Mouse (Mus musculus) hindbrain, postnatal 0 days (tissue): ENCODE results near the gene Kcnq1. TPM values are rescaled to one million over a fixed set of nuclear protein-coding genes. Genes with fewer than 3 reads are reported as not detected.

Source experiments
- ATAC-seq: fragments of 200-750 bp; cut with Nextera tagmentation; 2 replicates; pipeline ENCODE4 v1.8.0; 2017; ENCODE audit warnings: mild to moderate bottlenecking, moderate TSS enrichment, moderate library complexity
- DNase-seq: peaks from one replicate; pipeline ENCODE4 v3.0.0-alpha.2; 2015; ENCODE audit warnings: low spot score
- H3K27ac ChIP-seq: fragments of 300-500 bp; sonication (generic); 2 replicates; pipeline ENCODE4 v1.5.1; 2014; ENCODE audit warnings: mild to moderate bottlenecking
- H3K27me3 ChIP-seq: fragments of 300-500 bp; sonication (generic); 2 replicates; pipeline ENCODE4 v1.6.1; 2014; ENCODE audit warnings: low read length, mixed read lengths; ENCODE audit not compliant: insufficient read depth
- H3K36me3 ChIP-seq: fragments of 300-500 bp; sonication (generic); 2 replicates; pipeline ENCODE4 v1.6.1; 2014; ENCODE audit warnings: low read length, mixed read lengths; ENCODE audit not compliant: insufficient read depth
- H3K4me1 ChIP-seq: fragments of 300-500 bp; sonication (generic); 2 replicates; pipeline ENCODE4 v1.6.1; 2014; ENCODE audit warnings: antibody characterized with exemption, low read length, mixed read lengths; ENCODE audit not compliant: insufficient read depth
- H3K4me2 ChIP-seq: fragments of 300-500 bp; sonication (generic); 2 replicates; pipeline ENCODE4 v1.6.1; 2014; ENCODE audit warnings: low read depth, mild to moderate bottlenecking, low read length, moderate library complexity, mixed read lengths
- H3K4me3 ChIP-seq: fragments of 300-500 bp; sonication (generic); 2 replicates; pipeline ENCODE4 v1.5.1; 2014; ENCODE audit warnings: low read length
- H3K9ac ChIP-seq: fragments of 300-500 bp; sonication (generic); replicated peaks from 2 replicates; pipeline ENCODE4 v1.6.1; 2014; ENCODE audit warnings: mild to moderate bottlenecking, low read length, moderate library complexity, mixed read lengths
- H3K9me3 ChIP-seq: fragments of 300-500 bp; sonication (generic); 2 replicates; pipeline ENCODE4 v1.6.1; 2016; ENCODE audit warnings: low read length, mixed read lengths
- CTCF ChIP-seq: IDR thresholded peaks from 2 replicates; pipeline ENCODE4 v1.5.1; 2016; ENCODE audit warnings: antibody characterized with exemption, control low read depth, low read depth
- WGBS: fragments of 180-500 bp; shearing (Covaris S2); extraction: QIAGEN DNeasy Blood & Tissue Kit; methylation state at CpG from one replicate; pipeline ENCODE4 v1.1.7; 2014; 5-methylcytosine and 5-hydroxymethylcytosine counted together
- polyA plus RNA-seq: library from polyadenylated mRNA; unstranded; fragments of >200 nt; fragmentation: Nextera tagmentation; extraction: Ambion mirVana; gene quantifications from 2 replicates; pipeline ENCODE4 v1.2.1, GENCODE M21; 2015
- total RNA-seq: library from RNA; depleted of rRNA; stranded (reverse); fragments of >200 nt; gene quantifications from 2 replicates; pipeline ENCODE4 v1.2.3, GENCODE M21; 2014

The Kcnq1 gene
- total and polyA plus RNA-seq, 2 experiments from 2014 or later = 1.4 to 1.9 TPM

DNA sequence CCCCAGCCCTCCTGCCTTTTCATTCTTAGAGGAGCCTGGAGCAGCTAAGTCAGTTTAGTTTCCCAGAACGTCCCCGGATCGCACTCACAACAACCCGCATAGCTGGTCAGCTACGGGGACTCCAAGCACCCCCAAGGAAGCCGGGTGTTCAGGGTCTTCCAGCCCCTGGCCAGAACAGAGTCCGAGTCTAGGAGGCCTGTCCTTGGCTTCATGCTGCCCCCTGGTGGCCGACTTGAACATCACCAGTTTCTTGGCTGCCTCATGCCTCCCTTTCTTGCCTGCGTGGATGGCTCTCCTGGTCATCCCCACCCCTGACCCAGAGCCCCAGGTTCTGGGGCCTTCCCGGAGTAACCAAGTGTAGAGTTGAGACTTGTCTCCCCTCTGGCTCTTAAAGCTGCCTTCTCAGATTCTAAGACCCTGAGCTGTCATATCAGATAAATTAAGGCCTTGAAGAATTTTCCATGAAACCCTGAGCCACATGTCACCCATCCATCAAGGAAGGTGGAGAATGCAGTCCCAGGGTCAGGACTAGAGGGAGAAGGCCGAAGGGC lies 357.8 kb downstream of the Kcnq1 start:
- no peak overlapping the region for H3K27ac ChIP-seq
- peak; percentile 95 for TF ChIP-seq CTCF
- H3K4me2 ChIP-seq = no peak overlapping the region
- H3K4me3 ChIP-seq = no peak overlapping the region
- no peaks in the 10 kb centered on the region for H3K27me3 ChIP-seq
- peaks cover 6% of the 10 kb centered on the region; the same call in 1 of the 2 replicates for H3K9me3 ChIP-seq
- DNase-seq = peak; percentile 89
- no peaks in the 10 kb centered on the region for H3K36me3 ChIP-seq
- WGBS = 26% methylated on average over 11 of the region's 11 CpGs
- 0 out of 2 replicates have a peak, but pooled peaks have one; percentile 22 for ATAC-seq
- no peak overlapping the region for H3K9ac ChIP-seq
- no peaks in the 10 kb centered on the region for H3K4me1 ChIP-seq

DNA sequence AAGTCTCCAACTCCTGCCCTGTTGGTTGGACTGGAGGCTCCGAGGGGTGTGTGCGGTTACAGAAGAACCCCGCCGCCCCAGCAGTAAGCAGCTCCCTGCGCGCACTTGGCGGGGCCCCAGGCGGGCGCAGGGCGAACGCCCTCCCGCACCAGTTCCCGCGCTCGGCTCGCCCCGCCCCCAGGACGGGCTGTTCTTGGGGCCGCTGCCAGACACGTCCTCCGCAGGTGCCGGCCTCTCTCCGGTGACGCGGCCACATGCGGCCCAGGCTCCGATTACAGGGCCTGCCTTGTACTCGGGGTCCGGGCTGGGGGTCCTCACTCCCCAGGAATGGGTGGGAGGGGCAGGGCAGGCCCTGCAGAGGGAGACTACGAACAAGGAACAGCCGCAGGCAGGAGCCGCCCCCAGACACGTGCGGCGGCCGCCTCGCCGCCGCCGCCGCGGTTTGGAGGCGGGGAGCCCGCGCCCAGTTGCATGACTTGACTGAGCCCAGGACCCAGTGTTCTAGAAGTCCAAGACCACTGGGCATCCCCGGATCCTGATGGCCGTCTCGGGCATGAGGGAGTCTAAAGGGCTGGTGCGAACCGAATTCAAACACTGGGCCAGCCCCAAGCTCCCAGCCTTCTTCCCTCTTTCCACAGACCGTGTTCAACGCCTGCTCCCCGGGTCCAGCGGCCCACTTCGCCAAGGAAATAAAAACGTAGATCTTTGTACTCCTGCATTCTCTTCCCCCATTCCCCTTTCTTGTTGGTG lies 358.8 kb downstream of the Kcnq1 start:
- no peak overlapping the region for H3K27ac ChIP-seq
- H3K36me3 ChIP-seq = no peaks in the 10 kb centered on the region
- no peaks in the 10 kb centered on the region for H3K27me3 ChIP-seq
- no peak; the same call in 1 of the 2 replicates for ATAC-seq
- WGBS = 25% methylated on average over 54 of the region's 56 CpGs
- peak overlapping the region; percentile 65 for H3K4me2 ChIP-seq
- peaks cover 5% of the 10 kb centered on the region; the same call in 1 of the 2 replicates for H3K9me3 ChIP-seq
- H3K4me1 ChIP-seq = no peaks in the 10 kb centered on the region
- H3K4me3 ChIP-seq = peak overlapping the region; percentile 31
- DNase-seq = peak; percentile 53
- H3K9ac ChIP-seq = peak overlapping the region; percentile 21; the same call in 1 of the 2 replicates
- no peak for TF ChIP-seq CTCF

DNA sequence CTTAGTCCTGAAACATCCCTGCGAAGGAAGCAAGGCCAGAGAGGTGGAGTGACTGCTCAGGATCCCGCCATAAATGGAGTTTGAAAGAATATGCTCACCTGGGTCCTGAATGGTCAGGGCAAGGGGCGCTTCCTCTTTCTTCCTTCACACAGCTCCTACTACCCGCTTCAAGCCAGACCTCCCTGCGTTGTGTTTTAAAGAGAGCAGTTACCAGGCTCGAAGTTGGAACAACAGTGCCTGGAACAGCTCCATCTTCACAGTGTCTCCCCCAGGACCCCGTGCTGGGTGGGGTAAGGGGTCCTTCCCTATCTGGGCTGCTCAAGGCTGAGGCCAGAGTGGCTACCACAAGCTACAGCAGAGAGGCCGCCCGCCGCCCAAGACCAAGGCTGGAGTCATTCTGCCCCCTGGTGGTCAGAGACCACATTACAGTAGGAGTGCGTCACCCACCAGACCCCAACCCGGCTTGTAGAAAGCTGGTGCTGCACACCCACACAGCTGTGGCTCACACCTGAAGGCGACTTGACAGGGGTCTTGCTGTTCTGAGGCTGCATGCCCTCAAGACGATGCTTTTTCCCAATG lies 360.0 kb downstream of the Kcnq1 start:
- ATAC-seq = peak; percentile 66
- no peak overlapping the region for H3K27ac ChIP-seq
- no peak overlapping the region for H3K4me3 ChIP-seq
- H3K36me3 ChIP-seq = no peaks in the 10 kb centered on the region
- TF ChIP-seq CTCF = peak; percentile 99
- H3K27me3 ChIP-seq = no peaks in the 10 kb centered on the region
- no peak overlapping the region for H3K4me2 ChIP-seq
- H3K9ac ChIP-seq = no peak overlapping the region
- WGBS = 36% methylated on average over 14 of the region's 14 CpGs
- no peaks in the 10 kb centered on the region for H3K4me1 ChIP-seq
- DNase-seq = peak; percentile 89
- no peaks in the 10 kb centered on the region for H3K9me3 ChIP-seq

DNA sequence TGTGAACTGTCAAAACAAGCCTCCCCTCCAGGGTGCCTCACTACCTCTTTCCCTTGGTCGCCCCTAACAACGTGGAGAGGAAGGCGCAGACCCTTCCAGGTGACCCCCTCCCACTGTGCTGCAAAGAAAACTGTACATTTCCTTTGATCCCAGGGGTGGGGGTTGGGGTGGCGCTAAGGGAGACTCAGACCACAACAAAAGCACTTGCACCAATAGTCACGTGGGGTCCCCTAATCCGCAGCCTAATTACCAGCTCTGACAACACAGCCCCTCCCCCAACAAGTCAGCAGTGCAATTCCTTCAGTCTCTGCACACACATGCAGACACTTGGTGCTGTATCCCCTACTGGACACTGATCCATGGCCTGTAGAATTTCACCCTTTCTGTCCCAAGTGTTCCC lies 361.6 kb downstream of the Kcnq1 start:
- 13% methylated on average over 6 of the region's 6 CpGs for WGBS
- no peaks in the 10 kb centered on the region for H3K27me3 ChIP-seq
- no peaks in the 10 kb centered on the region for H3K9me3 ChIP-seq
- ATAC-seq (no peak), DNase-seq (no peak)
- H3K9ac ChIP-seq = no peak overlapping the region
- no peak overlapping the region for H3K4me3 ChIP-seq
- no peaks in the 10 kb centered on the region for H3K4me1 ChIP-seq
- H3K36me3 ChIP-seq = no peaks in the 10 kb centered on the region
- no peak for TF ChIP-seq CTCF
- no peak overlapping the region for H3K27ac ChIP-seq
- H3K4me2 ChIP-seq = no peak overlapping the region

DNA sequence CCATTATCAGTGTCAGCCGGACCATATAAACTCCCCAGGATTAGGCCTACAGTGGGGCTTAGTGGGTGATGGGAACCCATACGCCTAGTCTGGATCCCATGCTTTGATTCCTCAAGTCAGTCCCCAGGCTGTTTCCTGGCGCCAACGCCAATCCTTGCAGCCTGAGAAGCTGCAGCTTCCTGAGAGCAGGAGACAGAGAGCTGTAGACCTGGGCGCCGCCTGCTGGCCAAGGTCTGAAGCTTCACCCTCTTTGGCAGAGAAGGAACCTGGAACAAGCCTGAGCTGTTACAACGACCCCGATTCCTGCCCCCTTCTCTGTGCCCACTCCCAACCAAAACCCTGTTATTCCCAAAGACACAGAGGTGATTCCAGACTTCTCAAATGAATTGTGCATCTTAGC lies 363.8 kb downstream of the Kcnq1 start:
- Histone ChIP-seq H3K4me1 (no peaks in the 10 kb centered on the region), H3K36me3 (no peaks in the 10 kb centered on the region), H3K27me3 (no peaks in the 10 kb centered on the region), H3K9ac (no peak overlapping the region), H3K4me2 (no peak overlapping the region), H3K27ac (no peak overlapping the region), H3K4me3 (no peak overlapping the region), H3K9me3 (no peaks in the 10 kb centered on the region)
- ATAC-seq = no peak
- TF ChIP-seq CTCF = peak; percentile 95
- 17% methylated on average over 8 of the region's 8 CpGs for WGBS
- DNase-seq = peak; percentile 89

DNA sequence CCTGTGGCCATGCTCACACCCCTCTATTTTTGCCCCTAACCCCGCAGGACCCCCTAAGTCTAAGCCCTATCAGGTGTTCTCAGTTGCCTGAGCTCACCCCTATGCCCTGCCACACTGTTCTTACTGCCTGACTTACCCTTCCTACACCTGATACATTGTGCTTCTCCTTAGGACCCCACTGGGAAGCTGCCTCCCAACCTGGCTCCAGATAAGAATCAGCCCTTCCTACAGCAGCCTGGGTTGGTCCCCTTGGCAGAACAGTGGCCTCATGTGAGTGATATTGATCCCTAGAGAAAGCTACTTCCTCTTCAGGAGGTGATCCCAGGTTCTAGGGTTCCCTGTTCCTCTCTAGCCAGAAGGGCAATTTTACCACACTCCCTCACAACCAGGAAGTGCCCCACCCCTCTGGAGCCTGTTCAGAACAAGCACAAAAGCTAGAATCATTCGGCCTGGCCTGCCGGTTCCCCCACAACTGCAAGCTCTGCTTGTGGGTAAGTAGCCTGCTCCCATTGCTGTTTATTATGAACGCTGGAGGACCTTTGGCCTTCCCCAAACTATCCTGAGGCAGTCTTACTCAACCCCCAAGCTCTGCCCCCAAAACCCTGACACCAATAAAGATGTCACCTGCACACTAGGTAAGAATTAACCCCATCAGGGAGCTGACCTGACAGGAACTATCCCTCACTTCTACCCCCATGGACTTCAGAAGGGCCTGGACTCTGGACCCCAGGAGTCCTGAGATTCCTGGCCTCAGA lies 367.4 kb downstream of the Kcnq1 start, which contains the start of gene Slc22a18:
TSS of gene Slc22a18 (plus strand) at position 390 of the 755 bp plus-strand sequence.
- no peak for DNase-seq
- no peaks in the 10 kb centered on the region for H3K27me3 ChIP-seq
- no peak for ATAC-seq
- no peak within 1 kb of the TSS for H3K9ac ChIP-seq
- H3K4me1 ChIP-seq = no peaks in the 10 kb centered on the region
- no peak within 1 kb of the TSS for H3K27ac ChIP-seq
- H3K9me3 ChIP-seq = no peaks in the 10 kb centered on the region
- no peaks in the 10 kb centered on the region for H3K36me3 ChIP-seq
- TF ChIP-seq CTCF = no peak
- H3K4me3 ChIP-seq = no peak within 1 kb of the TSS
- 48% methylated on average over 4 of the region's 4 CpGs for WGBS
- H3K4me2 ChIP-seq = no peak within 1 kb of the TSS
